Mouse (Mus musculus) stomach, postnatal 0 days (tissue): ENCODE results near the gene Rnf41. TPM values are rescaled to one million over a fixed set of nuclear protein-coding genes. Genes with fewer than 3 reads are reported as not detected.

Source experiments
- ATAC-seq: fragments of 200-750 bp; cut with Nextera tagmentation; 2 replicates; pipeline ENCODE4 v1.8.0; 2017; ENCODE audit not compliant: low FRiP score, low TSS enrichment
- DNase-seq: peaks from one replicate; pipeline ENCODE4 v3.0.0-alpha.2; 2016; ENCODE audit warnings: low spot score
- H3K27ac ChIP-seq: fragments of 300-500 bp; sonication (generic); replicated peaks from 2 replicates; pipeline ENCODE4 v1.5.1; 2014; ENCODE audit warnings: mild to moderate bottlenecking, control low read depth
- H3K27me3 ChIP-seq: fragments of 300-500 bp; sonication (generic); 2 replicates; pipeline ENCODE4 v1.6.1; 2014; ENCODE audit warnings: low read length; ENCODE audit not compliant: control insufficient read depth, insufficient read depth
- H3K36me3 ChIP-seq: fragments of 300-500 bp; sonication (generic); 2 replicates; pipeline ENCODE4 v1.6.1; 2014; ENCODE audit warnings: low read length, mixed read lengths; ENCODE audit not compliant: control insufficient read depth, insufficient read depth
- H3K4me1 ChIP-seq: fragments of 300-500 bp; sonication (generic); replicated peaks from 2 replicates; pipeline ENCODE4 v1.6.1; 2014; ENCODE audit warnings: antibody characterized with exemption; ENCODE audit not compliant: control insufficient read depth, insufficient read depth
- H3K4me2 ChIP-seq: fragments of 300-500 bp; sonication (generic); replicated peaks from 2 replicates; pipeline ENCODE4 v1.6.1; 2014; ENCODE audit warnings: low read depth, mild to moderate bottlenecking, control low read depth, moderate library complexity
- H3K4me3 ChIP-seq: fragments of 300-500 bp; sonication (generic); 2 replicates; pipeline ENCODE4 v1.5.1; 2014; ENCODE audit warnings: low read depth, low read length, control low read depth
- H3K9ac ChIP-seq: fragments of 300-500 bp; sonication (generic); 2 replicates; pipeline ENCODE4 v1.6.1; 2014; ENCODE audit warnings: mild to moderate bottlenecking, low read length, control low read depth, mixed read lengths
- H3K9me3 ChIP-seq: fragments of 300-500 bp; sonication (generic); 2 replicates; pipeline ENCODE4 v1.6.1; 2016; ENCODE audit warnings: low read length; ENCODE audit not compliant: control insufficient read depth
- CTCF ChIP-seq: IDR thresholded peaks from 2 replicates; pipeline ENCODE4 v1.5.1; 2016; ENCODE audit warnings: antibody characterized with exemption, low read depth, mild to moderate bottlenecking, moderate library complexity
- EP300 ChIP-seq: optimal IDR thresholded peaks from 2 replicates; pipeline ENCODE3; 2016; ENCODE audit warnings: antibody characterized with exemption
- WGBS: fragments of 180-500 bp; shearing (Covaris S2); extraction: QIAGEN DNeasy Blood & Tissue Kit; methylation state at CpG from one replicate; pipeline ENCODE4 v1.1.7; 2014; 5-methylcytosine and 5-hydroxymethylcytosine counted together
- polyA plus RNA-seq: library from polyadenylated mRNA; unstranded; fragments of >200 nt; fragmentation: Nextera tagmentation; extraction: Ambion mirVana; gene quantifications from 2 replicates; pipeline ENCODE4 v1.2.1, GENCODE M21; 2015

The Rnf41 gene
- polyA plus RNA-seq, 1 experiment from 2014 or later = 18.9 TPM

- no peaks in the 10 kb centered on the region for H3K36me3 ChIP-seq
- TF ChIP-seq CTCF (no peak), EP300 (no peak)
- peak overlapping the region; percentile 62 for H3K4me2 ChIP-seq
Observed at GRCm38 (mm10) chr10:128369218-128369543, 42.3 kb upstream of the Rnf41 start.

GRCm38 (mm10) chr10:128369599-128369998, 41.9 kb upstream of the Rnf41 start:
- WGBS = 61% methylated on average over 6 of the region's 6 CpGs

More at GRCm38 (mm10) chr10:128369218-128369543, 42.3 kb upstream of the Rnf41 start:
- peak overlapping the region; percentile 66 for H3K4me3 ChIP-seq
- DNase-seq (no peak), ATAC-seq (no peak)
- H3K9ac ChIP-seq = peak overlapping the region; percentile 76
- H3K27ac ChIP-seq = peak overlapping the region; percentile 95
- no peaks in the 10 kb centered on the region for H3K27me3 ChIP-seq
- no peaks in the 10 kb centered on the region for H3K4me1 ChIP-seq
- 2% methylated on average over 9 of the region's 9 CpGs for WGBS
- no peaks in the 10 kb centered on the region for H3K9me3 ChIP-seq

GRCm38 (mm10) chr10:128370021-128370420, 41.4 kb upstream of the Rnf41 start:
- no peak overlapping the region for H3K27ac ChIP-seq
- TF ChIP-seq CTCF (no peak), EP300 (no peak)

More at GRCm38 (mm10) chr10:128369599-128369998, 41.9 kb upstream of the Rnf41 start:
- ATAC-seq (no peak), DNase-seq (no peak)
- no peaks in the 10 kb centered on the region for H3K36me3 ChIP-seq
- H3K27me3 ChIP-seq = no peaks in the 10 kb centered on the region
- H3K27ac ChIP-seq = peak overlapping the region; percentile 95
- H3K4me3 ChIP-seq = 0 out of 2 replicates have a peak overlapping the region, but pooled peaks have one; percentile 66
- no peak overlapping the region; the same call in 1 of the 2 replicates for H3K9ac ChIP-seq
- no peak for TF ChIP-seq CTCF
- no peak for TF ChIP-seq EP300
- no peaks in the 10 kb centered on the region for H3K9me3 ChIP-seq
- no peaks in the 10 kb centered on the region for H3K4me1 ChIP-seq
- peak overlapping the region; percentile 62 for H3K4me2 ChIP-seq

GRCm38 (mm10) chr10:128370601-128371000, 40.9 kb upstream of the Rnf41 start:
- Histone ChIP-seq H3K27me3 (no peaks in the 10 kb centered on the region), H3K9me3 (no peaks in the 10 kb centered on the region), H3K36me3 (no peaks in the 10 kb centered on the region), H3K4me3 (no peak overlapping the region), H3K4me1 (no peaks in the 10 kb centered on the region), H3K4me2 (no peak overlapping the region), H3K27ac (no peak overlapping the region), H3K9ac (no peak overlapping the region)
- DNase-seq (no peak), ATAC-seq (no peak)
- WGBS = 56% methylated on average over 4 of the region's 4 CpGs
- TF ChIP-seq EP300 (no peak), CTCF (no peak)

More at GRCm38 (mm10) chr10:128370021-128370420, 41.4 kb upstream of the Rnf41 start:
- DNase-seq = no peak
- no peaks in the 10 kb centered on the region for H3K27me3 ChIP-seq
- no peak overlapping the region for H3K4me2 ChIP-seq
- H3K9ac ChIP-seq = no peak overlapping the region
- H3K4me1 ChIP-seq = no peaks in the 10 kb centered on the region
- H3K4me3 ChIP-seq = no peak overlapping the region
- WGBS = 67% methylated on average over 5 of the region's 6 CpGs
- no peak for ATAC-seq
- no peaks in the 10 kb centered on the region for H3K9me3 ChIP-seq
- no peaks in the 10 kb centered on the region for H3K36me3 ChIP-seq

GRCm38 (mm10) chr10:128372142-128372541, 39.3 kb upstream of the Rnf41 start:
- H3K4me1 ChIP-seq = no peaks in the 10 kb centered on the region

GRCm38 (mm10) chr10:128372989-128373748, 38.3 kb upstream of the Rnf41 start:
- no peak for TF ChIP-seq EP300
- TF ChIP-seq CTCF = no peak
- Histone ChIP-seq H3K27me3 (no peaks in the 10 kb centered on the region), H3K4me2 (no peak overlapping the region), H3K9ac (no peak overlapping the region), H3K27ac (no peak overlapping the region), H3K36me3 (no peaks in the 10 kb centered on the region), H3K4me3 (no peak overlapping the region), H3K9me3 (no peaks in the 10 kb centered on the region), H3K4me1 (no peaks in the 10 kb centered on the region; the same call in 1 of the 2 replicates)
- 69% methylated on average over 6 of the region's 6 CpGs for WGBS
- ATAC-seq (no peak), DNase-seq (no peak)

More at GRCm38 (mm10) chr10:128372142-128372541, 39.3 kb upstream of the Rnf41 start:
- DNase-seq = no peak
- no peaks in the 10 kb centered on the region for H3K36me3 ChIP-seq
- no peak overlapping the region for H3K9ac ChIP-seq
- H3K4me2 ChIP-seq = no peak overlapping the region
- no peaks in the 10 kb centered on the region for H3K27me3 ChIP-seq
- 77% methylated on average over 5 of the region's 5 CpGs for WGBS
- ATAC-seq = no peak
- H3K27ac ChIP-seq = no peak overlapping the region
- no peak overlapping the region for H3K4me3 ChIP-seq
- peak; percentile 46 for TF ChIP-seq CTCF
- no peak for TF ChIP-seq EP300
- H3K9me3 ChIP-seq = no peaks in the 10 kb centered on the region
